Mouse (Mus musculus): ENCODE measurements around the gene Dchs1. TPM values are rescaled to one million over a fixed set of nuclear protein-coding genes. Genes with fewer than 3 reads are reported as not detected.

Gene Dchs1
- total and polyA plus RNA-seq, 3 experiments: 0.08 to 0.11 TPM; not detected in 1

DNA sequence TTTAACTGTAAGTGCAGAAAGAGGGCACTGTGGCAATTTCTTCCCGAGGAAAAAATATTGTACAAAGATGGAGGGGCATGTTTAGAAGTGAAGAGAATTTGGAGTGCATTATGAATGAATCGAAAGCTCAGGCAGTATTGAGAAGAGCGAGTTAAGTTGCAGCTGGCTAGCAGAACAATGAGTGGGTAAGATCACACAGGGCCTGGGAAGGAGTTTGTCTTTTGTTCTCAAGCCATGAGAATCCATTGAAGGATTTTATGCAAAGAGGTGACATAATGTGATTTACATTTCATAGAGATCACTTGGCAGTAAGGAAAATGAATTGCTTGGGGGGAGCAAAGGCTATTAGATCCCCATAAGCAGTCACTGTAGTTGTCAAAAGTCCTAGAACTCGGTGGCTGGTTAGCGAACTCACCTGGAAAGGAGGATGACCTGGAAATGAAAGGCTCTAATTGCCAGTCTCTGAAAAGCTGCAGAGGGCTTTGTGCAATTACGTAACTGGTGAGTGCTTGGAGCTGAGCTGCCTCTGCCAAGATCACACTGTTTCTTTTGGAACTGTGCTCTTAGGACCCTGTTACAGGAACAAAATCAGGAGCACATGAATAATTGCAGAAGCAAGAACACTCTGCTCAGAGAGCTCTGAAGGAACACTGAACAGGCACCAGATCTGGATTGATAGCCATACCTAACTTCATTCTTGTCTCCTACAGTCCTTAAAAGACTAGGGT lies 58.6 kb downstream of the Dchs1 start:
- H3K79me2 ChIP-seq (ENCODE audit: control insufficient read depth, insufficient read depth, low read length, poor library complexity): peaks cover 4% of the 10 kb centered on the region
- no peak overlapping the region for H3K27ac ChIP-seq (ENCODE audit: control insufficient read depth, low read depth, low read length)
- H3K9me3 ChIP-seq (replicated peaks; ENCODE audit: insufficient read depth, low read length): no peaks in the 10 kb centered on the region
- H3K9ac ChIP-seq (ENCODE audit: control insufficient read depth, low read depth, low read length, poor library complexity, severe bottlenecking): no peak overlapping the region
- H3K36me3 ChIP-seq (ENCODE audit: control insufficient read depth in 1 of 2, insufficient read depth in 2 of 2, low read length in 2 of 2): peaks cover 8 to 11% of the 10 kb centered on the region in 2 experiments
- no peak overlapping the region for H3K4me3 ChIP-seq (ENCODE audit: control insufficient read depth in 1 of 2, insufficient read depth in 1 of 2, low read depth in 2 of 2, low read length in 2 of 2)
- no peak for DNase-seq (ENCODE audit: low read depth, low spot score)
- H3K27me3 ChIP-seq (ENCODE audit: control insufficient read depth in 1 of 2, insufficient read depth in 2 of 2, low read length in 2 of 2): no peaks in the 10 kb centered on the region
- no peak for TF ChIP-seq ELF1 (IDR thresholded peaks at IDR 0.05; ENCODE audit: low read depth, low read length)
- no peak for TF ChIP-seq NRF1 (IDR thresholded peaks at IDR 0.05; ENCODE audit: insufficient read depth, low read depth, low read length, poor library complexity, severe bottlenecking)
- no peak for TF ChIP-seq GATA1 (IDR thresholded peaks at IDR 0.05; ENCODE audit: low read depth, low read length)
- TF ChIP-seq ZNF384 (IDR thresholded peaks at IDR 0.05; ENCODE audit: low read depth, low read length): no peak
- TF ChIP-seq ETS1 (IDR thresholded peaks at IDR 0.05; ENCODE audit: low read depth, low read length): no peak
- peaks cover 0 to 6% of the 10 kb centered on the region in 2 experiments; a peak in 3 of 4 replicates for H3K4me1 ChIP-seq (ENCODE audit: control insufficient read depth in 1 of 2, insufficient read depth in 2 of 2, low read length in 2 of 2)

DNA sequence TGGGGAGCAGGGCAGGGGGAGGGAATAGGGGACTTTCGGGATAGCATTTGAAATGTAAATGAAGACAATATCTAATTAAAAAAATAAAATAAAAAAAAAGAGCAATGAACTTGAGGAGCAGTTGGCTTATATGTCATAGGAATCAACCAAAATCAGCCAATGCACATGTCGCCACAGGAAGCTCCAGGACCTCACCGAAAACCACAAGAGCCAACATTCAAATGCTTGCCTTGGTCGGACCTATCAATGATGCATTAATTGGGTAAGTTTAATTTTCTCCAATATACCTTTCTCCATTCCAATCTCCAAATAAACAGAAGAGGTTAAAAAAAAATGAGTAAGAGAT lies 60.5 kb downstream of the Dchs1 start:
- H3K27me3 ChIP-seq (ENCODE audit: control insufficient read depth in 1 of 2, insufficient read depth in 2 of 2, low read length in 2 of 2): no peaks in the 10 kb centered on the region
- peaks cover 0 to 6% of the 10 kb centered on the region in 2 experiments; a peak in 3 of 4 replicates for H3K4me1 ChIP-seq (ENCODE audit: control insufficient read depth in 1 of 2, insufficient read depth in 2 of 2, low read length in 2 of 2)
- no peaks in the 10 kb centered on the region for H3K79me2 ChIP-seq (ENCODE audit: control insufficient read depth, insufficient read depth, low read length, poor library complexity)
- H3K4me3 ChIP-seq (ENCODE audit: control insufficient read depth in 1 of 2, insufficient read depth in 1 of 2, low read depth in 2 of 2, low read length in 2 of 2): no peak overlapping the region
- peaks cover 0 to 11% of the 10 kb centered on the region in 2 experiments; a peak in 1 of 4 replicates for H3K36me3 ChIP-seq (ENCODE audit: control insufficient read depth in 1 of 2, insufficient read depth in 2 of 2, low read length in 2 of 2)
- no peak for DNase-seq (ENCODE audit: low read depth, low spot score)
- TF ChIP-seq TBP (IDR thresholded peaks at IDR 0.05; ENCODE audit: low read depth, low read length) (no peak), HCFC1 (IDR thresholded peaks at IDR 0.05; ENCODE audit: low read depth, low read length) (no peak), CHD1 (IDR thresholded peaks at IDR 0.05; ENCODE audit: low read depth, low read length) (no peak), NELFE (IDR thresholded peaks at IDR 0.05; ENCODE audit: low read depth, low read length) (no peak), RAD21 (IDR thresholded peaks at IDR 0.05; ENCODE audit: low read depth, low read length) (no peak), UBTF (IDR thresholded peaks at IDR 0.05; ENCODE audit: borderline replicate concordance, insufficient read depth, low read depth, low read length) (no peak), MYC (IDR thresholded peaks at IDR 0.05; ENCODE audit: low read depth, low read length) (no peak), ETS1 (IDR thresholded peaks at IDR 0.05; ENCODE audit: low read depth, low read length) (no peak), BHLHE40 (IDR thresholded peaks at IDR 0.05; ENCODE audit: borderline replicate concordance, low read depth, low read length) (no peak), USF2 (IDR thresholded peaks at IDR 0.05; ENCODE audit: borderline replicate concordance in 1 of 2, insufficient read depth in 1 of 2, low read depth in 1 of 2, low read length in 2 of 2) (no peak), TAL1 (IDR thresholded peaks at IDR 0.05; ENCODE audit: low read length) (no peak), POLR2A (IDR thresholded peaks at IDR 0.05; ENCODE audit: control insufficient read depth in 1 of 2, insufficient read depth in 1 of 2, low read depth in 1 of 2, low read length in 2 of 2, poor library complexity in 1 of 2) (no peak), ZNF384 (IDR thresholded peaks at IDR 0.05; ENCODE audit: low read depth, low read length) (no peak), MXI1 (IDR thresholded peaks at IDR 0.05; ENCODE audit: low read depth, low read length) (no peak), EP300 (IDR thresholded peaks at IDR 0.05; ENCODE audit: low read depth in 1 of 2, low read length in 2 of 2) (no peak), ZMIZ1 (IDR thresholded peaks at IDR 0.05; ENCODE audit: low read depth, low read length) (no peak), POLR2AphosphoS5 (IDR thresholded peaks at IDR 0.05; ENCODE audit: borderline replicate concordance, low read depth, low read length) (no peak), TCF12 (IDR thresholded peaks at IDR 0.05; ENCODE audit: low read depth, low read length) (no peak)
- H3K9ac ChIP-seq (ENCODE audit: control insufficient read depth, low read depth, low read length, poor library complexity, severe bottlenecking): no peak overlapping the region
- H3K9me3 ChIP-seq (replicated peaks; ENCODE audit: insufficient read depth, low read length): no peaks in the 10 kb centered on the region
- H3K27ac ChIP-seq (ENCODE audit: control insufficient read depth, low read depth, low read length): no peak overlapping the region
